Mouse (Mus musculus) erythroblast, embryonic 14.5 days (primary cell): Measurements from ENCODE around the gene Ms4a6d.
"Not testable (repeated sequence)": the region's sequence is repeated elsewhere in the genome, so short reads cannot be mapped to it uniquely, and the experiment has no call there.

ENCODE experiments used
- GATA1 ChIP-seq: IDR thresholded peaks from 2 replicates; pipeline ENCODE4 v1.6.1; 2012; ENCODE audit warnings: low read length, inconsistent platforms, mixed read lengths
- TAL1 ChIP-seq: IDR thresholded peaks from 3 replicates; pipeline ENCODE4 v1.6.1; 2012; ENCODE audit warnings: low read length, inconsistent platforms, mixed read lengths

GRCm38 (mm10) chr19:11540166-11540821 is 64.4 kb downstream of the Ms4a6d start:
- TF ChIP-seq GATA1, TAL1: not testable (repeated sequence)
